In genomic region chr11:105899151-105899550, GRCm38 (mm10) we compare ENCODE assay signal across 22 mouse cellular contexts. TPM values are rescaled to one million over a fixed set of nuclear protein-coding genes. Genes with fewer than 3 reads are reported as not detected.
"Had no signal": no experiment of that assay in that cellular context is flagged by ENCODE, and none has a peak within 500 bp of the region (broad histone marks: within the 10 kb centered on the region; RNA-seq: fewer than 3 reads in every experiment).

No protein-coding gene starts in this region.

- H3K27ac ChIP-seq: kidney, embryonic 15.5 days; limb, embryonic 12.5 days; limb, embryonic 15.5 days; liver, embryonic 14.5 days; midbrain, embryonic 12.5 days; neural tube, embryonic 13.5 days; stomach, embryonic 15.5 days had no signal

- ATAC-seq: liver, postnatal 0 days; midbrain, embryonic 16.5 days had no signal

- H3K9ac ChIP-seq: kidney, embryonic 15.5 days; limb, embryonic 12.5 days; limb, embryonic 15.5 days; liver, embryonic 14.5 days; liver, postnatal 0 days; lung, embryonic 14.5 days; midbrain, embryonic 12.5 days; neural tube, embryonic 13.5 days; stomach, embryonic 15.5 days had no signal

- H3K4me2 ChIP-seq: kidney, embryonic 15.5 days; limb, embryonic 12.5 days; limb, embryonic 15.5 days; liver, embryonic 11.5 days; lung, embryonic 14.5 days; midbrain, embryonic 12.5 days; neural tube, embryonic 13.5 days; stomach, embryonic 15.5 days had no signal

- H3K9me3 ChIP-seq: kidney, embryonic 15.5 days; limb, embryonic 12.5 days; limb, embryonic 15.5 days; midbrain, embryonic 12.5 days; neural tube, embryonic 13.5 days; stomach, embryonic 15.5 days had no signal

- H3K36me3 ChIP-seq: midbrain, embryonic 12.5 days; stomach, embryonic 15.5 days had no signal

- H3K4me3 ChIP-seq: kidney, embryonic 15.5 days; limb, embryonic 12.5 days; limb, embryonic 15.5 days; midbrain, embryonic 12.5 days; myocyte; neural tube, embryonic 13.5 days; stomach, embryonic 15.5 days had no signal

- H3K27me3 ChIP-seq: kidney, embryonic 15.5 days; limb, embryonic 12.5 days; limb, embryonic 15.5 days; midbrain, embryonic 12.5 days; neural tube, embryonic 13.5 days; stomach, embryonic 15.5 days had no signal

- H3K4me1 ChIP-seq: kidney, embryonic 15.5 days; limb, embryonic 12.5 days; limb, embryonic 15.5 days; midbrain, embryonic 12.5 days; neural tube, embryonic 13.5 days; stomach, embryonic 15.5 days had no signal

- DNase-seq: kidney, postnatal 10 days; kidney, postnatal 36 days; left cerebral cortex, postnatal 4 days; liver, postnatal 0 days; lung, embryonic 14.5 days; lung, postnatal 10 days; lung, postnatal 4 days; retina, postnatal 1 day; right cerebral cortex, postnatal 25 days; spleen, adult 18-20 months; thymus, postnatal 25 days had no signal

RNA-seq across cellular contexts. Expression of gene Cyb561, which starts 54.0 kb away (rescaled TPM):
- total RNA-seq: neutrophil, adult 5-6 weeks had no signal
